Mouse (Mus musculus) brown adipose tissue, adult 24 weeks (tissue): ENCODE measurements at regions not wholly inside any gene's neighbourhood (a gene's known extent, or its start where the extent isn't known, plus 50 kb on each side); places are given as distances from the start of the nearest gene placed in this dataset.
"Not testable (repeated sequence)": the region's sequence is repeated elsewhere in the genome, so short reads cannot be mapped to it uniquely, and the experiment has no call there.

ENCODE experiments used
- H3K27ac ChIP-seq: fragments of 200-500 bp; replicated peaks from 2 replicates; pipeline ENCODE4 v1.5.1; 2012; ENCODE audit warnings: low read depth, mild to moderate bottlenecking, low read length
- H3K4me1 ChIP-seq: fragments of 200-500 bp; 2 replicates; pipeline ENCODE4 v1.6.1; 2012; ENCODE audit warnings: low read length, mixed read lengths; ENCODE audit not compliant: control insufficient read depth, insufficient read depth, insufficient read length
- H3K4me3 ChIP-seq: fragments of 200-500 bp; 2 replicates; pipeline ENCODE4 v1.5.1; 2012; ENCODE audit warnings: low read depth, mild to moderate bottlenecking, low read length, moderate library complexity; ENCODE audit not compliant: insufficient read depth

GRCm38 (mm10) chr3:6926737-6927136 is 306.5 kb upstream of the 1700008P02Rik start:
- H3K27ac ChIP-seq: no peak overlapping the region
- H3K4me1 ChIP-seq: no peaks in the 10 kb centered on the region
- no peak overlapping the region for H3K4me3 ChIP-seq

DNA sequence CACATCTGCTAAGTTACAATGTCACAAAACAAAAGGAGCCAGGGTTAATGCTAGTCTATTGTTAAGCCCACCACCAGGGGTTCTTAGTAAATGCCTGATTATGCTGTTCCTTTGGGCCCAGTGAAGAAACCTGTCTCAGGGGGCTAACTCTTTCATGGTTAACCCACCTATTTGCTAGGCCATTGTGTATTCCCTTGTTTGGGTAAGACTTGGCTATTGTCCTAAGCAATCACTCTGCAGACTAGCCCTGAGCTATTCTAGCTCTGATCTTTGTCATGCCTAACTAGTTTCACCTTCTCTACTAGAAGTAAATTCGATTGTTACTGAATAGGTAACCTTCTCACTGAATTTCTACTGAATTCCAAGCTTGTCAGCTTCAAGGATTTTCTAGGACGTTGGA is 302.4 kb upstream of the 1700008P02Rik start:
- H3K4me3 ChIP-seq, H3K27ac ChIP-seq, H3K4me1 ChIP-seq: not testable (repeated sequence)

DNA sequence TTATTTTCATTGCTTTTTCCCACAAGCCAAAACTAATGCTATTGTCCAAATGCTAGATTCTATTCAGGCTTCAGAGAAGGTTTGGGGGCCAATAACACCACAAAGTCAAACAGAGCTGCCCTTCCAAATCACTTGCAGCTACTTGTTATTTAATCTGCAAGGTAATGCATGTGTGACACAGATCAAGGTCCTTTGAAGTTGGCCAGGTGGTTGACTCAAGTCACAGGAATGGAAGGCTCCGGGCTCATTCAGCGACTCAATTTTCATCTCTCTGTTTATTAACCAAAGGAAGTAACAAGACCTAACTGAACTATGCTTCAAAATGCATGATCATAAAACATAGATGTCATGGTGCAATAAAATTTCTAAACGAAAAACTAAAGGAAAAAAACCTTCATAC is 300.0 kb upstream of the 1700008P02Rik start:
- Histone ChIP-seq H3K4me3 (no peak overlapping the region), H3K27ac (no peak overlapping the region), H3K4me1 (no peaks in the 10 kb centered on the region)

- H3K4me1 ChIP-seq: no peaks in the 10 kb centered on the region
- H3K27ac ChIP-seq: no peak overlapping the region
- no peak overlapping the region for H3K4me3 ChIP-seq
These were observed 267.7 kb upstream of the 1700008P02Rik start for GRCm38 (mm10) chr3:6887936-6888335.

GRCm38 (mm10) chr3:6887053-6887700 is 266.9 kb upstream of the 1700008P02Rik start:
- no peak overlapping the region for H3K27ac ChIP-seq
- H3K4me1 ChIP-seq: no peaks in the 10 kb centered on the region

GRCm38 (mm10) chr3:6886200-6887052 is 266.2 kb upstream of the 1700008P02Rik start:
- no peaks in the 10 kb centered on the region for H3K4me1 ChIP-seq
- H3K4me3 ChIP-seq: no peak overlapping the region
- no peak overlapping the region for H3K27ac ChIP-seq

More at GRCm38 (mm10) chr3:6887053-6887700, 266.9 kb upstream of the 1700008P02Rik start:
- H3K4me3 ChIP-seq: no peak overlapping the region

- no peak overlapping the region for H3K4me3 ChIP-seq
- no peak overlapping the region for H3K27ac ChIP-seq
- no peaks in the 10 kb centered on the region for H3K4me1 ChIP-seq
These were observed 263.2 kb upstream of the 1700008P02Rik start for GRCm38 (mm10) chr3:6883401-6883800.

GRCm38 (mm10) chr3:6876265-6876664 is 256.0 kb upstream of the 1700008P02Rik start:
- H3K4me3 ChIP-seq: no peak overlapping the region
- H3K27ac ChIP-seq: no peak overlapping the region
- no peaks in the 10 kb centered on the region for H3K4me1 ChIP-seq

- Histone ChIP-seq H3K4me3 (no peak overlapping the region), H3K4me1 (no peaks in the 10 kb centered on the region), H3K27ac (no peak overlapping the region)
These were observed 251.9 kb upstream of the 1700008P02Rik start for GRCm38 (mm10) chr3:6872170-6872569.

DNA sequence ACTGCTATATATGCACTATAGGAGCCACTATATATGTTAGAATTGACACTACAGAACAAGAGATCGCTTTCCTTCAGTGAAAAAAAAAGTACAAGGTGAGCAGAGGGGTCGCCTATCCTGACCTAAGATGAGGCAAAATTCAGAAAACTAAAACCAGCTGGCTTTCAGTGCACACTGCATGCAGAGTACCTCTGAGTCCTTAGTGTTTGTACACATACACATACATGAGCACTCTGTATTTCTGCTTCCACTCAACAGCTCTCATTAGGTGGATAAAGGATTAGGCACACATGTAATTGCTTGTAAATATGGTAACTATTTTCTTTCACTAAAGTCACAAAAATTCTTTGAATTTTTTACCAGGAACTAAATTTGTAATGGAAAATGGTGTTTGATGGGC is 251.5 kb upstream of the 1700008P02Rik start:
- Histone ChIP-seq H3K4me3 (no peak overlapping the region), H3K27ac (no peak overlapping the region), H3K4me1 (no peaks in the 10 kb centered on the region)

GRCm38 (mm10) chr3:6866148-6866483 is 245.9 kb upstream of the 1700008P02Rik start:
- no peak overlapping the region for H3K27ac ChIP-seq
- H3K4me3 ChIP-seq: no peak overlapping the region
- no peaks in the 10 kb centered on the region for H3K4me1 ChIP-seq

DNA sequence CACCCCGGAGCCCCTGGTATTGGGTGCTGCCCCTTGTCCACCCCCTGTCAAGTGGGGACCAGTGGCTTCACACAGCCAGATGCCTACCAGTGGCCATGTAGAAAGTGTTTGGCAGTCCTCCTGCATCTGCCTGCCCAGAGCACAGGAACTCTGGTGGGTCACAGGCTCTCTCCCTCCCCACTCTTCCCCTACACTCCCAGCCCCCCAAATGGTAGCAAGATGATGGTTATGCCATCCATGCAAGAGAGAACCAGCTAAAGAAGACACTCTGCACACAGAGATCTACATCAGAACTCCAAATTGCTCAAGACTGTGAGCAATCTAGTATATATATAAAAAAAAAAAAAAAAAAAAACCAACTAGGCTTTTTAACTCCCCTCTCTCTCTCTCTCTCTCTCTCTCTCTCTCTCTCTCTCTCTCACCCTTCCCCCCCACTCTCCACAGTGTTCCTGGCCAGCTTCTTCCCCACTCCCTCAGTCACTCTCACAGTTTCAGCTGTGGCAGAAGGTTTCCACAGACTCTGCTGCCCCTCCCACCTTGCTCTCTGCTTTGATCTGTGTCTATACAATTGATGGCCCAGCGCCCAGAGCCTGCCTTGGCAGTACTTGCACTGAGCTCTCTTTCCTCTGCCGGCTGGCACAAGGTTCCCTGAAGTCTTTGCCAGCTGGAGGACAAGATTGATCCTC is 245.4 kb upstream of the 1700008P02Rik start:
- H3K27ac ChIP-seq: no peak overlapping the region
- no peak overlapping the region for H3K4me3 ChIP-seq
- H3K4me1 ChIP-seq: no peaks in the 10 kb centered on the region

DNA sequence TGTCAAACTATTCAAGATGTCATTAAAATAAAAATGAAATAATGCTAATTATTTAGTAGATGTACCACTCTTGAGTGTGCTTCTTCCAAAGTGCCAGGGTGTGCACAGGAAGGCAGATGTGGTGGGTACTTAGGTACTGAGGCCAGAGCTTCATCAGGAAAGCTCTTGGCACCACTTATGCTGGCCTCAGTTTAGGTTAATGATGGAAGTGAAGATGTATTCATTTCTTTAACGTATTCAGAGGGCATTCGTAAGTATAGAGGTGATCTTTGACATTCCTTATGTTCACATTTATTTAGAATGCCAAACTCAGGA is 239.6 kb upstream of the 1700008P02Rik start:
- no peak overlapping the region for H3K27ac ChIP-seq
- H3K4me1 ChIP-seq: no peaks in the 10 kb centered on the region
- no peak overlapping the region for H3K4me3 ChIP-seq

- no peak overlapping the region for H3K27ac ChIP-seq
- H3K4me3 ChIP-seq: no peak overlapping the region
These were observed 239.0 kb upstream of the 1700008P02Rik start for GRCm38 (mm10) chr3:6858982-6859865.

DNA sequence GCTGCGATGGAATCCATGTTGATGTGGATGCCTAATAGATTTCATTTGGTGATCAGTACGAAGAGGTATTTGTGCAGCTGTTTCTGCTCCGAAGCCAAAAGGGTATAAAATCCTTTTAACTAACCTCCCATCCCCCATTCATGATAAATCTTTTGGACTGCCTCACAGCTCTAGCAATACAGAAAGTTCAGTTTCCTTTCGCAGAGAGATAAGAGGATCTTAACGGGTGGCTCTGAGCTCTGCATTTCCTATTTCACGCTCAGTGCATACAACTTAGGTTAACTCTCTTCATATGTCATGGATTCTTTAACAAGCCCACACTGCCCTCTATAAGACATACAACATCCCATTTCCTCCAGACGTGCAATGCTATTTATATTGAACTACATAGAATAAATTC is 199.1 kb upstream of the 1700008P02Rik start:
- H3K4me1 ChIP-seq: no peaks in the 10 kb centered on the region
- no peak overlapping the region for H3K4me3 ChIP-seq
- H3K27ac ChIP-seq: no peak overlapping the region

More at GRCm38 (mm10) chr3:6858982-6859865, 239.0 kb upstream of the 1700008P02Rik start:
- H3K4me1 ChIP-seq: no peaks in the 10 kb centered on the region
